Mouse (Mus musculus) heart, postnatal 0 days (tissue): ENCODE measurements around the gene Polr2g.

Experiments
- CTCF ChIP-seq: IDR thresholded peaks from 2 replicates; pipeline ENCODE4 v1.5.1; 2016; ENCODE audit warnings: antibody characterized with exemption, control low read depth, low read depth
- EP300 ChIP-seq: IDR thresholded peaks from 2 replicates; pipeline ENCODE4 v1.6.1; 2016; ENCODE audit warnings: antibody characterized with exemption, low read depth

DNA sequence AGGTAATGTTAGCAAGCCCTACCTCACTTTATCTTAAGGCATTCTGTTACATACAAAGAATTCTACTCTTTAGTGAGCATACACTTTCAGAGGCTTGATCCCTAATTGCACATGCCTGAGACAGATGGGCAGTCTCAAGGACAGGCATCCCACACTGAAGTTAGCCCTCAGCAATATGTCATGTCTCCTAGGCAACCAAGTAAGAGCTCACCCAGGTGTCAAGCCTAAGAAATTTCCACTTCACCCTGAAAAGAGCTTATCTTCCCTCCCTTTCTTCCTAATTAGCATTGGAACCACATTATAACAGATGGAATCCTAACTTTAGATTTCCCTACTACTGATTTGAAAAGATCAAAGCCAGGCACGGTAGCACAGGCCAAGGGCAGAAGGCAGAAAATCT, 9.2 kb downstream of the Polr2g start:
- no peak for TF ChIP-seq EP300
- no peak for TF ChIP-seq CTCF
